Mouse (Mus musculus) testis, adult 2 months (tissue): ENCODE measurements at regions not wholly inside any gene's neighbourhood (a gene's known extent, or its start where the extent isn't known, plus 50 kb on each side); places are given as distances from the start of the nearest gene placed in this dataset.

Experiments used
- CTCF ChIP-seq: fragments of 200-500 bp; IDR thresholded peaks from 2 replicates; pipeline ENCODE4 v1.5.1; 2012; ENCODE audit warnings: low read depth, mild to moderate bottlenecking, inconsistent platforms, low read length, moderate library complexity; ENCODE audit not compliant: control insufficient read depth, insufficient read depth, insufficient replicate concordance
- POLR2A ChIP-seq: fragments of 200-500 bp; IDR thresholded peaks from 2 replicates; pipeline ENCODE4 v1.6.1; 2012; ENCODE audit warnings: low read depth, mild to moderate bottlenecking, inconsistent platforms, low read length, moderate library complexity; ENCODE audit not compliant: control insufficient read depth

DNA sequence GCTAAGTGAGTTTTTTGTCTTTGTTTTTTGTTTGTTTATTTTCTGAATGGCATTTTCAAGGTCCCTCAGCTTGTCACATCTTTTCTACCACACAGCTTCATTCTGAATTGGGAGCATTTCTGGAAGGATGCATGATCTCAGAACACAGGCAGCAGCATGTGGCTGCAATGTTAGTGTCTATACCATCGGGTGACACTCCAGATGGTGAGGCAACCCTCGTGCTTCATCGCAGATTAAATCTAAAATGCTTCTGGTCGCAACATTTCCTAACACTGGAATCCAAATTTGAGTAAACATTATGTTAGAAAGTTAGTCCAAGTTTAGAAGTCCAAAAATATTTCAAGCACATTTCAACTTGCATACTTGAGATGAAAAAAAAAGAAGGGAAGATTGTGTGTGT, 124.4 kb downstream of the Gm45692 start:
- no peak for TF ChIP-seq POLR2A
- no peak for TF ChIP-seq CTCF
